Mouse (Mus musculus): ENCODE results near the gene Rsbn1l. TPM values are rescaled to one million over a fixed set of nuclear protein-coding genes. Genes with fewer than 3 reads are reported as not detected.

Gene Rsbn1l
- total and polyA plus RNA-seq, 3 experiments = 8.1 to 20.2 (median 17.0) TPM

DNA sequence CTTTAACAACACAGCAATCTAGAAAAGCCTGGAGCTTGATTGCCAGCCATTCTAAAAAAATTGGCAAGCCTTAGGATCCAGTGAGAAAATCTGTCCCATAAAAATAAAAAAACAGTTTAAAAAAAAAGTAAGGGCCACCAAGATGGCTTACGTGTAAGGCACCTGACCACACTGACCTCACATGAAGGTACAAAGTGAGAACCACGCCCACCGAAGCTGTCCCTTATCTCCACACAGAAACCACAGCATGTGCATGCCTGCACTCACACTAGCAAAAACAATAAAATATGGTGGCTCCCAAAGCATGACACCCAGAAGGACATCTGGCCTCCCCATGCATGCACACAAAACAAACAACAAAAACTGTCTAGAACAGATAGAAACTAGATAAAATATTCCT is 24.9 kb downstream of the Rsbn1l start:
- in situ Hi-C loops (cut with MboI; ENCODE audit: low pct_ligation_motif_present, low pct_unique_long_range_greater_than_20kb, low sequenced_read_pairs) = no loop called here
- Histone ChIP-seq H3K4me3 (replicated peaks in 1 of 3; ENCODE audit: low read depth in 2 of 3, low read length in 2 of 3, poor library complexity in 1 of 3) (no peak overlapping the region), H3K9ac (ENCODE audit: insufficient read depth, low read depth) (no peak overlapping the region), H3K27me3 (replicated peaks) (no peaks in the 10 kb centered on the region), H3K27ac (ENCODE audit: insufficient read depth, low read depth) (no peak overlapping the region), H3K4me2 (ENCODE audit: insufficient read depth, low read depth, poor library complexity, severe bottlenecking) (no peak overlapping the region), H3K4me1 (ENCODE audit: control insufficient read depth in 1 of 2, insufficient read depth in 2 of 2) (peaks cover 14 to 76% of the 10 kb centered on the region in 2 experiments), H3K36me3 (replicated peaks in 1 of 2; ENCODE audit: control insufficient read depth in 1 of 2, insufficient read depth in 1 of 2, low read length in 1 of 2) (peaks cover 2 to 18% of the 10 kb centered on the region in 2 experiments), H3K9me3 (replicated peaks; ENCODE audit: low read length) (no peaks in the 10 kb centered on the region), H3K79me2 (replicated peaks; ENCODE audit: control insufficient read depth, extremely low read depth, insufficient read depth, poor library complexity, severe bottlenecking) (peaks cover 79% of the 10 kb centered on the region)
- no peak for DNase-seq (ENCODE audit: extremely low read depth)
- dilution Hi-C loops (cut with MboI; ENCODE audit: extremely low pct_ligation_motif_present, extremely low pct_unique_long_range_greater_than_20kb, low sequenced_read_pairs) = no loop called here
- TF ChIP-seq JUND (conservative IDR thresholded peaks at IDR 0.05; ENCODE audit: low read depth, low read length) (no peak), BHLHE40 (IDR thresholded peaks at IDR 0.05; ENCODE audit: low read depth, low read length) (peak; percentile 85), ZNF384 (IDR thresholded peaks at IDR 0.05; ENCODE audit: low read depth, low read length) (peak; percentile 63; the same call in 1 of the 2 replicates)

DNA sequence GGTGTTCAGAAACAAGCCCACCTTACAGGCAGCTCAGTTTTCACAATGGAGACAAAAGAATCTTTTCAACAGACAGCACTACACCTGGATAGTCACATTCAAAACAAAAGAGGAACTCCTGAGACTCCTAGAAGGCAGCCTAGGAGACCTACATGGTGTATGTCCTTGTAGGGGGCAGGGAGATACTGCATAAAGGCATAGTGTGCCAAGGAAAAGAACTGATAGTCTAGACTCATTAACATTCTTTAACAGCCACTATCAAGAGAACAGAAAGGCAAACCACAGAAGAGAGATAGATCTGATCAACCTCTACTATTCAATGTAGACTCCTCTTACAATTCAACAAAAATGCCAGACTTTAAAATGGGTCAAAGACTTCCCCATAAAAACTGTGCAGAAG is 25.8 kb downstream of the Rsbn1l start:
- peaks cover 11 to 70% of the 10 kb centered on the region in 2 experiments for H3K4me1 ChIP-seq (ENCODE audit: control insufficient read depth in 1 of 2, insufficient read depth in 2 of 2)
- dilution Hi-C loops (cut with MboI; ENCODE audit: extremely low pct_ligation_motif_present, extremely low pct_unique_long_range_greater_than_20kb, low sequenced_read_pairs) = no loop called here
- H3K9me3 ChIP-seq (replicated peaks; ENCODE audit: low read length) = no peaks in the 10 kb centered on the region
- DNase-seq (ENCODE audit: extremely low read depth) = no peak
- TF ChIP-seq EP300 (IDR thresholded peaks at IDR 0.05; ENCODE audit: low read length) (peak; percentile 88), TBP (conservative IDR thresholded peaks at IDR 0.05; ENCODE audit: low read depth, low read length) (no peak), KAT2A (IDR thresholded peaks at IDR 0.05; ENCODE audit: insufficient replicate concordance, low read length) (no peak), GABPA (IDR thresholded peaks at IDR 0.05; ENCODE audit: insufficient replicate concordance, low read depth, low read length) (no peak), ZC3H11A (IDR thresholded peaks at IDR 0.05; ENCODE audit: low read depth, low read length) (no peak), IRF4 (IDR thresholded peaks at IDR 0.05; ENCODE audit: low read depth, low read length) (peak; percentile 72; the same call in 1 of the 2 replicates), CHD2 (IDR thresholded peaks at IDR 0.05; ENCODE audit: low read length) (0 out of 2 replicates have a peak, but pooled peaks have one; percentile 47), PAX5 (IDR thresholded peaks at IDR 0.05; ENCODE audit: low read length) (no peak), MEF2A (IDR thresholded peaks at IDR 0.05; ENCODE audit: borderline replicate concordance, low read depth, low read length) (0 out of 2 replicates have a peak, but pooled peaks have one; percentile 42), ZNF384 (IDR thresholded peaks at IDR 0.05; ENCODE audit: low read depth, low read length) (no peak; the same call in 1 of the 2 replicates), ETS1 (conservative IDR thresholded peaks at IDR 0.05; ENCODE audit: low read depth, low read length) (no peak), JUND (conservative IDR thresholded peaks at IDR 0.05; ENCODE audit: low read depth, low read length) (peak; percentile 49; the same call in 1 of the 2 replicates), TCF12 (IDR thresholded peaks at IDR 0.05; ENCODE audit: low read depth, low read length) (peak; percentile 44; the same call in 1 of the 2 replicates), RCOR1 (conservative IDR thresholded peaks at IDR 0.05; ENCODE audit: low read depth, low read length) (0 out of 2 replicates have a peak, but pooled peaks have one; percentile 44), BHLHE40 (IDR thresholded peaks at IDR 0.05; ENCODE audit: low read depth, low read length) (0 out of 2 replicates have a peak, but pooled peaks have one; percentile 18)
- H3K79me2 ChIP-seq (replicated peaks; ENCODE audit: control insufficient read depth, extremely low read depth, insufficient read depth, poor library complexity, severe bottlenecking) = peaks cover 77% of the 10 kb centered on the region
- H3K27me3 ChIP-seq (replicated peaks) = no peaks in the 10 kb centered on the region
- H3K36me3 ChIP-seq (replicated peaks in 1 of 2; ENCODE audit: control insufficient read depth in 1 of 2, insufficient read depth in 1 of 2, low read length in 1 of 2) = peaks cover 6 to 14% of the 10 kb centered on the region in 2 experiments
- H3K4me2 ChIP-seq (ENCODE audit: insufficient read depth, low read depth, poor library complexity, severe bottlenecking) = peak overlapping the region; percentile 56; the same call in 1 of the 2 replicates
- no peak overlapping the region for H3K4me3 ChIP-seq (replicated peaks in 1 of 3; ENCODE audit: low read depth in 2 of 3, low read length in 2 of 3, poor library complexity in 1 of 3)
- in situ Hi-C loops (cut with MboI; ENCODE audit: low pct_ligation_motif_present, low pct_unique_long_range_greater_than_20kb, low sequenced_read_pairs) = no loop called here
- no peak overlapping the region for H3K9ac ChIP-seq (ENCODE audit: insufficient read depth, low read depth)
- no peak overlapping the region for H3K27ac ChIP-seq (ENCODE audit: insufficient read depth, low read depth)

All from CH12.LX (cell line).